In the genomic region with DNA sequence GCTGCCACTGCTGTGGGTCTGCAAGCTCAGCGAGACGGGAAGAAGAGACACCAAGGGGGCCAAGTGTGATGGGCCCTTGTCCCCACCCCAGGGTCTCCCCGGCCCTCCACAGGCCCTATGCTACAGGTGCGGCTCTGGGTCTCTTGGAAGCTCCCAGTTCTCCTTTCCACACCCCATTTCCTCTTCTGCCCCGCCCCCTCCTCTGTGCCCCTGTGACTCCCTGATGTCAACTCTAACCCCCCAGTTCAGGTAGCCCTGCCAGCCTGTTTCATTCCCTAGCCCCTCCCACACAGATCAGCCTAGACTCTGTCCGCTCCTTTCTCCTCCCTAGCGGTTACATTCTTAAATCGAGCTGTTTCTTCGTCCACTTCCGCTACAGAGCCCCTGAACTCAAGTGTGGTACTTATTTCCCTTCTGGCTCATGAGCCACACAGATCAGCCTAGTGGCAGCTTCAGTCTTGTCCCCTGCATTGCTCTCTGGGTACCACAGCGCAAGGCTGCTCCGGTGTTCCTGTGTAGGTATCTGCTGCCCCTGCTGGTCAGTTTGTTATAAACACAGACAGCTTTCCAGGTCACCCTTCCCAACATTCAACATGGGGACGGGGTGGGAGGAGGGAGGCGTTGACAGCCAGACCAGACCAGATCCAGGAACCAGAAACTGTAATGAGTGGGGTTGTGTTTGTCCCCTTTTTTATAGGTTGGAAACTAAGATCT, we compare ENCODE assay signal across 1 mouse cellular context.
TF ChIP-seq lines count a peak whose summit lies in the region.

No protein-coding gene starts in this region.

TF ChIP-seq in CH12.LX, 34 proteins besides CTCF, POLR2A, EP300 and RAD21 (continued from another document):
- TF ChIP-seq ELF1 (IDR thresholded peaks at IDR 0.05; ENCODE audit: low read depth, low read length), result peak; percentile 62
TF ChIP-seq in CH12.LX: peak in this region for 4.
